Mouse (Mus musculus) kidney, embryonic 14.5 days (tissue): ENCODE measurements around the gene Ell3. TPM values are rescaled to one million over a fixed set of nuclear protein-coding genes. Genes with fewer than 3 reads are reported as not detected.
A peak's percentile ranks its signal among the peaks of the same experiment; 100 is the strongest.
"Not testable (repeated sequence)": the region's sequence is repeated elsewhere in the genome, so short reads cannot be mapped to it uniquely, and the experiment has no call there.

Experiments used
- ATAC-seq: fragments of 200-750 bp; cut with Nextera tagmentation; 2 replicates; pipeline ENCODE4 v1.8.0; 2017; ENCODE audit warnings: moderate number of reproducible peaks, mild to moderate bottlenecking, moderate TSS enrichment, moderate library complexity; ENCODE audit not compliant: low FRiP score, low TSS enrichment
- H3K27ac ChIP-seq: fragments of 300-500 bp; sonication (generic); 2 replicates; pipeline ENCODE4 v1.5.1; 2014; ENCODE audit warnings: low read depth, mild to moderate bottlenecking, low read length, moderate library complexity, mixed read lengths
- H3K27me3 ChIP-seq: fragments of 300-500 bp; sonication (generic); 2 replicates; pipeline ENCODE4 v1.6.1; 2014; ENCODE audit warnings: mild to moderate bottlenecking, low read length; ENCODE audit not compliant: control insufficient read depth, insufficient read depth
- H3K36me3 ChIP-seq: fragments of 300-500 bp; sonication (generic); 2 replicates; pipeline ENCODE4 v1.6.1; 2014; ENCODE audit warnings: low read length, mixed read lengths; ENCODE audit not compliant: control insufficient read depth, insufficient read depth
- H3K4me1 ChIP-seq: fragments of 300-500 bp; sonication (generic); 2 replicates; pipeline ENCODE4 v1.6.1; 2014; ENCODE audit warnings: low read length, mixed read lengths; ENCODE audit not compliant: control insufficient read depth, insufficient read depth
- H3K4me2 ChIP-seq: fragments of 300-500 bp; sonication (generic); replicated peaks from 2 replicates; pipeline ENCODE4 v1.6.1; 2014; ENCODE audit warnings: low read depth, mild to moderate bottlenecking, low read length
- H3K4me3 ChIP-seq: fragments of 300-500 bp; sonication (generic); 2 replicates; pipeline ENCODE4 v1.5.1; 2014; ENCODE audit warnings: mild to moderate bottlenecking, low read length
- H3K9ac ChIP-seq: fragments of 300-500 bp; sonication (generic); 2 replicates; pipeline ENCODE4 v1.6.1; 2014; ENCODE audit warnings: low read depth, mild to moderate bottlenecking, low read length, moderate library complexity
- H3K9me3 ChIP-seq: fragments of 300-500 bp; sonication (generic); 2 replicates; pipeline ENCODE4 v1.6.1; 2016; ENCODE audit warnings: low read length; ENCODE audit not compliant: control insufficient read depth
- WGBS: fragments of 180-500 bp; shearing (Covaris S2); extraction: QIAGEN DNeasy Blood & Tissue Kit; methylation state at CpG from one replicate; pipeline ENCODE4 v1.1.7; 2014; 5-methylcytosine and 5-hydroxymethylcytosine counted together
- polyA plus RNA-seq: library from polyadenylated mRNA; unstranded; fragments of >200 nt; fragmentation: Nextera tagmentation; extraction: Ambion mirVana; gene quantifications from 2 replicates; pipeline ENCODE4 v1.2.1, GENCODE M21; 2014

Ell3 gene
- polyA plus RNA-seq, 1 experiment from 2014 or later, result 12.2 TPM

DNA sequence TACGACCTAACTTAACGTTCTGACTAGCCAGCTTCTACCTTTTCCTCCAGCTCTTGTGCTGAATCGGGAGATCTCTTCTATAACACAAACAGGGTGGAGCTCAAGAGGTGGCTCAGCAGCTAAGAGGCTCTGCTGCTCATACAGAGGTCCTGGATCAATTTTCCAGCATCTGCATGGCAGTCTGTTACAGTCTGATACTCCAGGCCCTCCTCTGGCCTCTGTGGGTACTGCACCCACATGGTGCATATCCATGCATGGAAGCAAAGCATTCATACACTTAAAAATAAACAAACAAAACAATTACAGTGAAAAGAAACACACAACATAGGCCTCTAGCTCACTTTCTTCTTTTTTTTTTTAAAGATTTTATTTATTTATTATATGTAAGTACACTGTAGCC is 28.7 kb upstream of the Ell3 start:
- not testable (repeated sequence) for H3K27me3 ChIP-seq, H3K36me3 ChIP-seq, H3K9me3 ChIP-seq, H3K9ac ChIP-seq, H3K4me2 ChIP-seq, H3K27ac ChIP-seq, H3K4me3 ChIP-seq, H3K4me1 ChIP-seq, ATAC-seq
- 95% methylated on average over 3 of the region's 3 CpGs for WGBS

DNA sequence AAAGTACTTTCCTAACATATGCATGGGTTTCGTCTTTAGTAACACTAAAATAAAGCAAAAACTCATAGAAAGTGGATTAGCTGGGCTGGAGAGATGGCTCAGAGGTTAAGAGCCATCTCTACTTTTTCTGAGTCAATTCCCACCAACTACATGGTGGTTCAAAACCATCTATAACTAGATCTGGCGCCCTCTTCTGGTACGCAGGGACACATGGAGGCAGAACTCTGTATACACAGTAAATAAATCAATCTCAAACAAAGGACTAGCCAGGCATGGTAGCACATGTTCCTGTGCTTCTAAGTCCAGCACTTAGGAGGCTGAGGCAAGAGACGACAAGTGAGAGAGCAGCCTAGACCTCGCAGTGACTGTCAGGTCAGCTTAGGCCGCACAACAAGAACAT is 24.9 kb upstream of the Ell3 start:
- not testable (repeated sequence) for H3K27ac ChIP-seq

DNA sequence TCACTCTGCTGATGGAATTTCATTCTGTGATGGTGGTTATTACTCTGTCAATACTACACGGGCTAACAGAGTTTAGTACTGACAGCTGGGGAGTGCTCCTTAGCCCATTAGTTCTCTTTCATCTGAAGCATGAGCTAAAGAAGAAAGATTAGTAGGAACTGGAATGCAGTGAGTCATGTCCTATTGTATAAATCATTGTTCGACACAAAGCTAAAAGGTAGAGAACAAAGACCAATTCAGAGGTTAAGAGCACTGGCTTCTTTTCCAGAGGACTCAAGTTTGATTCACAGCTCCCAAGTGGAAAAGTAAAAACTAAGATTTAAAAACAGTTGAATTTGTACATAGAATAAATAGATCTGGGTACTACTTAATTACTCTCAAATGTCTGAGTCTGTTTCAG is 16.0 kb upstream of the Ell3 start:
- H3K36me3 ChIP-seq, result peaks cover 17% of the 10 kb centered on the region; the same call in 1 of the 2 replicates
- H3K27ac ChIP-seq, result no peak overlapping the region
- ATAC-seq, result no peak
- H3K4me2 ChIP-seq, result no peak overlapping the region
- whole genome bisulfite sequencing, result 54% methylated on average over 2 of the region's 2 CpGs
- peaks cover 5% of the 10 kb centered on the region; the same call in 1 of the 2 replicates for H3K4me1 ChIP-seq
- H3K9ac ChIP-seq, result no peak overlapping the region
- H3K27me3 ChIP-seq, result no peaks in the 10 kb centered on the region
- H3K9me3 ChIP-seq, result no peaks in the 10 kb centered on the region
- no peak overlapping the region for H3K4me3 ChIP-seq

More for the DNA sequence above, 24.9 kb upstream of the Ell3 start:
- H3K9ac ChIP-seq, H3K27me3 ChIP-seq, H3K36me3 ChIP-seq, H3K9me3 ChIP-seq, H3K4me1 ChIP-seq, H3K4me2 ChIP-seq, H3K4me3 ChIP-seq, ATAC-seq: not testable (repeated sequence)
- 60% methylated on average over 1 of the region's 6 CpGs for WGBS

DNA sequence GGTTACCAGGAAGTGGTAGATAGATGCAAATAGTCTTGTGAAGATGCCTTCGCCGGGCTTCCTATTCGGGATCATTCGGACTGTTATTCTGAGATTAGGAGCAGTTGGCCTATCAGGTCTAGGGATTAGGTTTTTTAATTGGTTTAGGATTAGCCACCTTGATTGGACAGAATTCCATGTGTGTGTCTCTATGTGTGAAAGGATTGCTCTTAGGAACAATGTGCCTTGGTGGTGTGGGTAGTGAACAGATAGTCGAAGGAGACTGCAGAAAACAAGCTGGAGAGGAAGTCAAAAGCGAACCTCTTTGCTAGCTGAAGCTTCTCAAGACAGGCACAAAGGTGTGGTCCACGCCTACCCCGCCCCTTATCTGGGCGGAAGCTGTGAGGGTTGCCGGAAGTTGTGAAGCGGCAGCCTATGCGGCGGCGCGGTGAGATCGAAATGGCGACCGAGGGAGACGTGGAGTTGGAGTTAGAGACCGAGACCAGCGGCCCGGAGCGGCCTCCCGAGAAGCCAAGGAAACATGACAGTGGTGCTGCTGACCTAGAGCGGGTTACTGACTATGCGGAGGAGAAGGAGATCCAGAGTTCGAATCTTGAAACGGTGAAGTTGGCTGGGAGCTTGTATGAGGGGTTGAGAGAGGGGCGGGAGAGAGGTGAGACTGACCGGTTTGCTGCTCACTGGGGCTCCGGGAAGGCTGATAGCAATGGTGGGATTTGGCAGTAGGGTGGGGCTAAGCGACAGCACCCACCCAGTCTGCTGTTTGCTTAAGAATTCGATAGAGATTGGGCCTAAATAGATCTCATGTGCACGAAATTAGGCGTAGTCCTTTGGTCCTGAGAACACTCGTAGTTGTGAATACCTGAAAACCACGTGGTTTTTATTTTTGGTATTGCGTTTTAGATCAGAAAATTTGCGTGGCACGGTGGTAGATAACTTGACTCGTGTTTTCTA is 12.9 kb upstream of the Ell3 start, which contains the start of gene Serinc4:
Gene Serinc4 (minus strand): TSS at position 90 of the 951 bp plus-strand sequence.
- Histone ChIP-seq H3K9me3 (no peaks in the 10 kb centered on the region), H3K4me1 (peaks cover 5% of the 10 kb centered on the region; the same call in 1 of the 2 replicates), H3K36me3 (peaks cover 31% of the 10 kb centered on the region), H3K9ac (peak within 1 kb of the TSS; percentile 70), H3K4me3 (peak within 1 kb of the TSS; percentile 75), H3K4me2 (peak within 1 kb of the TSS; percentile 43), H3K27ac (peak within 1 kb of the TSS; percentile 75), H3K27me3 (no peaks in the 10 kb centered on the region)
- ATAC-seq, result peak; percentile 93
- WGBS, result 5% methylated on average over 41 of the region's 41 CpGs

DNA sequence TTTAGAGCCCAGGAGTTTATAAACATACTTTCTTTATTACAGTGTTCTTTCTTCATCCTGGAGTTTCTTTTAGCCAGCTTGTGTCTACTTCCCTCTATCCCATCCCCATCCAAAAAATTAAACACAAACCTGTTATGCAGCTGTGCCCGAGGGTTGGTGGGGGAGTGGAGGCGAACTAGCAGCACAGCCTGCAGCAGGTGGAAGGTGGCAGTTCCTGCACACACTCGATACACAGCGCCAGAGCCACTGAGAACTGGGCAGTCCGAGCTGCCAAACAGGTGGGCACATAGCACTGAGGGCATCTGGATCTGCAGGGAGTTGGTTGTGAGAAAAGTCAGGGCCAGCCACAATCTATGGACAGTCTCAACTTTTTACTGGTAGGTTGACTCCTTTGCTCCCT is 11.5 kb upstream of the Ell3 start:
- Histone ChIP-seq H3K27me3 (no peaks in the 10 kb centered on the region), H3K9ac (no peak overlapping the region), H3K9me3 (no peaks in the 10 kb centered on the region), H3K4me1 (peaks cover 8% of the 10 kb centered on the region; the same call in 1 of the 2 replicates), H3K36me3 (peaks cover 38% of the 10 kb centered on the region), H3K4me2 (no peak overlapping the region), H3K27ac (no peak overlapping the region), H3K4me3 (no peak overlapping the region)
- ATAC-seq, result no peak
- WGBS, result 79% methylated on average over 5 of the region's 5 CpGs

DNA sequence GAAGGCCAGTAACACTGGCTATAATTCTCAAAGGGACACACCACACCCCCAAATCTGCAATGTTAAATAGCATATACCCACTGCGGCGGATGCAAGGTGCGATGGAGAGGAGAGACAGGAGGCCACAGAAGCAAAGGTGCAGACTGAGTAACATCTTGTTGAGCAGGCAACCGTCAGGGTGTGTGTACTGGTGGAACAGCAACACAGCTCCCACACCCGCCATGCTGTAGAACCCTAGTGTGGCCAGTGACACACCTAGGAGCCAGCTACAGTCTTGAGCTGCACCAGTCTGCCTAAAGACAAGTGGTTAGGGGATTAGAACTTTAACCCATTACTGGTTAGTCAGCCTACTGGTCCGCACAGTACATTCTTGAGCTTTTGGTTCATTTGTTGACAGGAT is 9.8 kb upstream of the Ell3 start:
- WGBS, result 90% methylated on average over 6 of the region's 6 CpGs
- Histone ChIP-seq H3K27me3 (no peaks in the 10 kb centered on the region), H3K9ac (no peak overlapping the region), H3K4me1 (peaks cover 8% of the 10 kb centered on the region; the same call in 1 of the 2 replicates), H3K27ac (no peak overlapping the region), H3K36me3 (peaks cover 30% of the 10 kb centered on the region), H3K4me2 (no peak overlapping the region), H3K9me3 (no peaks in the 10 kb centered on the region), H3K4me3 (no peak overlapping the region)
- no peak for ATAC-seq

DNA sequence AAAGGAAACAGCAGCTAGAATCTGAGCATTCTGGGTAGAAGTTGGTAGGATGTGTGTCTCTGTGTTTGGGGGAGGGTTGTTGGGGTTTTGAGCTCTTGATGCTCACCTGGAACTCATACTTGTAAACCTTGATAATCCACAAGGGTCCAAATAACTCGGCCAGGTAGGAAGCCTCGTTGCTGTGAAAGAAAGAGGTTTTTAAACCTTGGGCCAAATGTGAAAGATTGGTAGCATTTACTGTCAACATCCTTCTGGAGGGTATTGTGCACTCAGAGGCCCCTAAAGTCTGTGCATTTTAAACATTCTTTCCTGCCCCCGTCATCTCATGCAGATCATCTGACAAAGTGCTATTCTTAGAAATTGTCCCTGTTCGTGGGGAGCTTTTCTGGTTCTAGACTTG is 8.9 kb upstream of the Ell3 start, which contains the start of gene Hypk:
Gene Hypk (plus strand): TSS at position 301 of the 400 bp plus-strand sequence.
- no peak within 1 kb of the TSS for H3K27ac ChIP-seq
- no peak within 1 kb of the TSS for H3K4me2 ChIP-seq
- no peak within 1 kb of the TSS for H3K9ac ChIP-seq
- H3K36me3 ChIP-seq, result peaks cover 22% of the 10 kb centered on the region
- H3K4me3 ChIP-seq, result no peak within 1 kb of the TSS
- WGBS, result 81% methylated on average over 4 of the region's 4 CpGs
- no peak for ATAC-seq
- H3K4me1 ChIP-seq, result peaks cover 8% of the 10 kb centered on the region; the same call in 1 of the 2 replicates
- H3K27me3 ChIP-seq, result no peaks in the 10 kb centered on the region
- H3K9me3 ChIP-seq, result no peaks in the 10 kb centered on the region

DNA sequence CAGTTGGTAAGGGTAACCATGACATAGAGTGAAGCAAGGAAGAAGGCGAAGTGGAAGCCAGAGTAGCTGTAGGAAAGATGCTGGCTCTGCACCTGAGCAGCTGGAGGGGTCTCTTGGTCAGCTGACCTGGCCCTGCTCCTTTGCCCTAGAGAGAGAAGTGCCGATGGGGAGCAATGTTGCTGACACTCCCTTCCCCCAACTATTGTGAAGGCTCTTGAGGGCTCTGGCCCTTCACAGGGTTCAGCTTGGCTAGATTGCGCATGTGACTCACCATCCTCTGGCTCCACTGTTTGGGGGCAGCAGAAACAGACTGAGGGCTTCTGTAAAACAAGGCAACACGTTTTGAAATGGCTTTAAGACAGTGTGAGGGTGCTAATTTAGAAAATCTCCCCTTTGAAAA is 8.3 kb upstream of the Ell3 start:
- Histone ChIP-seq H3K4me1 (peaks cover 8% of the 10 kb centered on the region; the same call in 1 of the 2 replicates), H3K9me3 (no peaks in the 10 kb centered on the region), H3K27ac (no peak overlapping the region), H3K4me3 (no peak overlapping the region), H3K27me3 (no peaks in the 10 kb centered on the region), H3K36me3 (peaks cover 22% of the 10 kb centered on the region), H3K9ac (no peak overlapping the region), H3K4me2 (no peak overlapping the region)
- ATAC-seq, result no peak
- WGBS, result 85% methylated on average over 4 of the region's 4 CpGs

DNA sequence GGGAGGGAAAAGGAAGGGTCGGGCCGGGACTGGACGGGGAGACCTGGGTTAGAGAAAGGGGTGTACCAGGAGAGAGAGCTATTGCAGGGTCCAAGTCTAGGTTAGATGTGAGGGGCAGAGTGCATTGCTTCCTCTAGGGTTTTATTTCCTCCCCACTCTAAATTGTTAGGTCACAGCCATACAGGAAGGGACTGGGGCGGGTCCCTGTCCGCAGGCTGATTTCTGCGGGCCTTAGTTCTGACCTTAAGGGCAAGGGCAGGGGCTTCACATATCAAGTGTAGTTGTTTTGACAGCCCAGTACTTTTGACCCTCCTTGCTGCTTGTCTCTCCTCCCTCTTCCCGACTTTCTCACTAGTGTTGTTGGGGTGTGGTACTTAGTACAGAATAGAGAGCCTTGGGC is 6.0 kb upstream of the Ell3 start:
- Histone ChIP-seq H3K4me3 (peak overlapping the region; percentile 97), H3K27me3 (no peaks in the 10 kb centered on the region), H3K4me2 (peak overlapping the region; percentile 64), H3K27ac (peak overlapping the region; percentile 97), H3K4me1 (0 out of 2 replicates have a peak, but pooled peaks cover 2% of the 10 kb centered on the region), H3K36me3 (peaks cover 22% of the 10 kb centered on the region), H3K9me3 (no peaks in the 10 kb centered on the region), H3K9ac (peak overlapping the region; percentile 98)
- 0% methylated on average over 7 of the region's 7 CpGs for WGBS
- no peak for ATAC-seq
